Mouse (Mus musculus): Measurements from ENCODE around the gene Myg1.
"Not testable (repeated sequence)": the region's sequence is repeated elsewhere in the genome, so short reads cannot be mapped to it uniquely, and the experiment has no call there.

The Myg1 gene

GRCm38 (mm10) chr15:102331610-102332015 is at the start of gene Myg1:
Gene Myg1 (plus strand): TSS chr15:102331709.
- DNase-seq = peak; percentile 89

GRCm38 (mm10) chr15:102282463-102283292 is 48.8 kb upstream of the Myg1 start:
- no peak for DNase-seq

- DNase-seq = no peak
Observed at GRCm38 (mm10) chr15:102283648-102284047, 47.9 kb upstream of the Myg1 start.

- DNase-seq = peak; percentile 63
Observed at GRCm38 (mm10) chr15:102287395-102287794, 44.1 kb upstream of the Myg1 start.

- peak; percentile 96 for DNase-seq
Observed at GRCm38 (mm10) chr15:102295633-102296367, 35.7 kb upstream of the Myg1 start, which contains the start of gene Espl1. Gene Espl1 (plus strand): TSS chr15:102296266.

GRCm38 (mm10) chr15:102296368-102297006 is 35.0 kb upstream of the Myg1 start:
- DNase-seq = no peak

- no peak for DNase-seq
Observed at GRCm38 (mm10) chr15:102302542-102302941, 29.0 kb upstream of the Myg1 start.

- no peak for DNase-seq
Observed at GRCm38 (mm10) chr15:102308717-102309116, 22.8 kb upstream of the Myg1 start.

GRCm38 (mm10) chr15:102310074-102310845 is 21.2 kb upstream of the Myg1 start:
- peak; percentile 76 for DNase-seq

- DNase-seq = no peak
Observed at GRCm38 (mm10) chr15:102311489-102311888, 20.0 kb upstream of the Myg1 start.

GRCm38 (mm10) chr15:102315292-102315691 is 16.2 kb upstream of the Myg1 start:
- no peak for DNase-seq

GRCm38 (mm10) chr15:102316263-102316662 is 15.2 kb upstream of the Myg1 start:
- DNase-seq = peak; percentile 75

- peak; percentile 44 for DNase-seq
Observed at GRCm38 (mm10) chr15:102324654-102325473, 6.6 kb upstream of the Myg1 start.

GRCm38 (mm10) chr15:102326022-102326576 is 5.4 kb upstream of the Myg1 start, which contains the start of gene Pfdn5:
Gene Pfdn5 (plus strand): TSS chr15:102326116.
- DNase-seq = peak; percentile 92

GRCm38 (mm10) chr15:102326892-102327291 is 4.6 kb upstream of the Myg1 start:
- no peak for DNase-seq

- DNase-seq = no peak
Observed at GRCm38 (mm10) chr15:102335254-102335653, 3.7 kb downstream of the Myg1 start.

- DNase-seq = not testable (repeated sequence)
Observed at GRCm38 (mm10) chr15:102335925-102336324, 4.4 kb downstream of the Myg1 start.

- DNase-seq = no peak
Observed at GRCm38 (mm10) chr15:102336946-102337345, 5.4 kb downstream of the Myg1 start.

GRCm38 (mm10) chr15:102339612-102340011 is 8.1 kb downstream of the Myg1 start:
- DNase-seq = no peak

GRCm38 (mm10) chr15:102341580-102341979 is 10.1 kb downstream of the Myg1 start:
- peak; percentile 58 for DNase-seq

GRCm38 (mm10) chr15:102344490-102344889 is 13.0 kb downstream of the Myg1 start:
- DNase-seq = no peak
